Mouse (Mus musculus): ENCODE results near the gene Ppt2. TPM values are rescaled to one million over a fixed set of nuclear protein-coding genes. Genes with fewer than 3 reads are reported as not detected.

Gene Ppt2
- polyA plus RNA-seq, 1 experiment from 2014 or later, result 23.9 TPM

- H3K4me1 ChIP-seq (replicated peaks; ENCODE audit: control insufficient read depth, insufficient read depth, low read length), result peaks cover 29% of the 10 kb centered on the region
- peak overlapping the region; percentile 88 for H3K4me3 ChIP-seq (ENCODE audit: low read length)
- H3K9me3 ChIP-seq (ENCODE audit: control insufficient read depth, low read length), result no peaks in the 10 kb centered on the region
- H3K27me3 ChIP-seq (ENCODE audit: control insufficient read depth, insufficient read depth, low read depth, low read length), result no peaks in the 10 kb centered on the region
- H3K4me2 ChIP-seq (ENCODE audit: low read depth, low read length), result peak overlapping the region; percentile 74
- peak; percentile 55 for ATAC-seq (ENCODE audit: low read depth)
- peak overlapping the region; percentile 96 for H3K9ac ChIP-seq (ENCODE audit: low read length)
- peaks cover 6% of the 10 kb centered on the region for H3K36me3 ChIP-seq (ENCODE audit: control insufficient read depth, insufficient read depth, low read length)
- under 1% methylated on average over 27 of the region's 30 CpGs for WGBS
- peak overlapping the region; percentile 91 for H3K27ac ChIP-seq (ENCODE audit: low read length)
These were observed 22.7 kb downstream of the Ppt2 start for GRCm38 (mm10) chr17:34605609-34606008.

DNA sequence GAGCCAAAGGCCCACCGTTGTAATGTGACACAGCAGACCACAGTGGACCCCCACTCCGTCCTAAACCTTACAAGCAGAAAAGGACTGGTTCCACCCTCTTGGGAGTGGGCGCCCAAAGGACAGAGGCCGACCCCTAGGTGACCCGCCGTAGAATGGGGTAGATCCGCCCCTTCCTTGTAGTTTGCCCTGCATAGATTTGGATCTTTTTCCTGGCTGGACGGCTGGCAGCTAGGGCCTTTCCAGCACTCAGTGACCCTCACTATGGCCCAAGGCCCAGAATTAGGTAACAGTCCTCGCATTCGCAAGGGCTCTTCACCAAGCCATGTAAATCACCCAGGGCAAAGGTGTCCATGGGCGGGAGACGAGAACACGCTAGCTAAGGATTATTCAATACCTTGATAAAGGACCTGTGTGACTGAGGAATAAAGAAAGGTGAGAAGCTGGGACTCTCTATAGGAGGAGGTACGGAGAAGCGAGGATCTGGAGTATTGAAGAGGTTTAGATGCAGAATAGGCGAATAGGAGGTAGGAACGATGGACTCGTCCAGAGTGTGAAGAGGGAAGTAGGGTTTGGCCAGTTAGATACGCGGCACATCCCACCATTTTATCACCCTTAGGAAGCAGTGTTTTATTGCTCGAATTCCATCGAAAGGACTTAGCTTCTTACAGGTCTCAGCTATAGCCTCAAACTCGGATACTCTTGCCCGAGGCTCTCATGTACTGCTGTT, 23.6 kb downstream of the Ppt2 start:
- H3K4me2 ChIP-seq (ENCODE audit: low read depth, low read length), result peak overlapping the region; percentile 74
- peak overlapping the region; percentile 91 for H3K27ac ChIP-seq (ENCODE audit: low read length)
- H3K9me3 ChIP-seq (ENCODE audit: control insufficient read depth, low read length), result no peaks in the 10 kb centered on the region
- H3K27me3 ChIP-seq (ENCODE audit: control insufficient read depth, insufficient read depth, low read depth, low read length), result no peaks in the 10 kb centered on the region
- peak overlapping the region; percentile 96 for H3K9ac ChIP-seq (ENCODE audit: low read length)
- peaks cover 32% of the 10 kb centered on the region for H3K4me1 ChIP-seq (replicated peaks; ENCODE audit: control insufficient read depth, insufficient read depth, low read length)
- peak overlapping the region; percentile 88 for H3K4me3 ChIP-seq (ENCODE audit: low read length)
- ATAC-seq (ENCODE audit: low read depth), result no peak
- peaks cover 11% of the 10 kb centered on the region for H3K36me3 ChIP-seq (ENCODE audit: control insufficient read depth, insufficient read depth, low read length)
- 13% methylated on average over 24 of the region's 24 CpGs for WGBS

DNA sequence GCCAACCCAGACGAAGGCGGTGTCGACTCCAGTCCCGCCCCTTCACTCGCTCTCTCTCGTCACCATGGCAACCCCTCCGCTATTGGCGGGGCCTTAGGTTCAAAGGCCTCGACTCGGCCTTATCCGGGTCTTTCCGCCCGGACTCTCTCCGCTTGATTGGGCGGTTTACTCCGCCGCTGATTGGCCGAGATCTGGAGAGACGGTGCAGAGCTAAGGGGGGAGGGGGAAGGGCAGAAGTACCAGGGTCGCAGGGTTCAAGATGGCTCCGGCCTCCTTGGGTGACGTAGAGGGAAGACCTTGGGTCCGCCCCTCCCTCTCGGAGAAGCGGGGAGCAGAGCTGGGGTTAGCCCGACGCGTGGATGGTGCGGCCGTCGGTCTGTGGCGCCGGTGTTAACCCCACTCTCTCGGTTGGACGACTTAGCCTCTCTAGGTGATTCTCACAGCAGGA, 24.2 kb downstream of the Ppt2 start, which contains the start of gene Agpat1:
Gene Agpat1, plus strand, starts transcription at position 202 of the 448 bp plus-strand sequence.
- peak within 1 kb of the TSS; percentile 91 for H3K27ac ChIP-seq (ENCODE audit: low read length)
- H3K27me3 ChIP-seq (ENCODE audit: control insufficient read depth, insufficient read depth, low read depth, low read length), result no peaks in the 10 kb centered on the region
- peak within 1 kb of the TSS; percentile 88 for H3K4me3 ChIP-seq (ENCODE audit: low read length)
- ATAC-seq (ENCODE audit: low read depth), result peak; percentile 90
- peaks cover 11% of the 10 kb centered on the region for H3K36me3 ChIP-seq (ENCODE audit: control insufficient read depth, insufficient read depth, low read length)
- WGBS, result 0% methylated on average over 34 of the region's 35 CpGs
- H3K9ac ChIP-seq (ENCODE audit: low read length), result peak within 1 kb of the TSS; percentile 96
- H3K9me3 ChIP-seq (ENCODE audit: control insufficient read depth, low read length), result no peaks in the 10 kb centered on the region
- H3K4me2 ChIP-seq (ENCODE audit: low read depth, low read length), result peak within 1 kb of the TSS; percentile 88
- peaks cover 32% of the 10 kb centered on the region for H3K4me1 ChIP-seq (replicated peaks; ENCODE audit: control insufficient read depth, insufficient read depth, low read length)

DNA sequence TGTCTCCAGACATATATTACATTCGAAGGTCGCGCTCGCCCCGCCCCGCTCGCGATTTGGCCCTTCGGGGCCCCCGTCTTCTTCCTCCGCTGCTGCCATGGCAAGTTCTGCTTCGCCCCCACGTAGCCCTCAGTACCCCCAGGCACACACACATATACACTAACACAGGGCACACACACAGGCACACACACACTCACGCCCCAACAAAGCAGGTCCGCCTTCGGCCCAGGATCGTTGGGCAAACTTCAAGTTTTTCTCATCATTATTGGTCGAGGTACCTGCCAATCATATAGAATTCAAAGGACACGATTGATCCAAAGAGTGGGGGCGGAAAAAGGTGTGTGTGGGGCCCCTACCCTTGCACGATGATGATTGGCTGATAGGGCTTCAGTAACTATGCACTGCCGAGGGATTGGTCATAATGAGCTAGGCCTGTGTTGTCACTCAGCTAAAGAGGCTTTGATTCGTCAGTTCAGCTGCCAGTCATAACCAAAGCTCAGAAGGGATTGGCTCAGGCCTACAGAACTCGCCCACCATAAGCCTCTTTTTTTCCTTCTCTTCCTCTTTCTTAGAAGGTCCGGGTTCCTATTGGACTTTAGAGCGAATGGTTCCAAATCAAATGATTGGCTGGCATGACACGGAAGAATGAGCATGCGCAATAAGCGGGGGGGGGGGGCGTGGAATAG, 24.8 kb downstream of the Ppt2 start, which contains the start of gene Rnf5:
Gene Rnf5, minus strand, starts transcription at position 316 of the 686 bp plus-strand sequence.
- H3K4me2 ChIP-seq (ENCODE audit: low read depth, low read length), result peak within 1 kb of the TSS; percentile 88
- H3K9me3 ChIP-seq (ENCODE audit: control insufficient read depth, low read length), result no peaks in the 10 kb centered on the region
- H3K4me3 ChIP-seq (ENCODE audit: low read length), result peak within 1 kb of the TSS; percentile 88
- H3K27ac ChIP-seq (ENCODE audit: low read length), result peak within 1 kb of the TSS; percentile 91
- H3K4me1 ChIP-seq (replicated peaks; ENCODE audit: control insufficient read depth, insufficient read depth, low read length), result peaks cover 31% of the 10 kb centered on the region
- ATAC-seq (ENCODE audit: low read depth), result peak; percentile 93
- peak within 1 kb of the TSS; percentile 83 for H3K9ac ChIP-seq (ENCODE audit: low read length)
- under 1% methylated on average over 30 of the region's 30 CpGs for WGBS
- H3K27me3 ChIP-seq (ENCODE audit: control insufficient read depth, insufficient read depth, low read depth, low read length), result no peaks in the 10 kb centered on the region
- H3K36me3 ChIP-seq (ENCODE audit: control insufficient read depth, insufficient read depth, low read length), result peaks cover 11% of the 10 kb centered on the region

DNA sequence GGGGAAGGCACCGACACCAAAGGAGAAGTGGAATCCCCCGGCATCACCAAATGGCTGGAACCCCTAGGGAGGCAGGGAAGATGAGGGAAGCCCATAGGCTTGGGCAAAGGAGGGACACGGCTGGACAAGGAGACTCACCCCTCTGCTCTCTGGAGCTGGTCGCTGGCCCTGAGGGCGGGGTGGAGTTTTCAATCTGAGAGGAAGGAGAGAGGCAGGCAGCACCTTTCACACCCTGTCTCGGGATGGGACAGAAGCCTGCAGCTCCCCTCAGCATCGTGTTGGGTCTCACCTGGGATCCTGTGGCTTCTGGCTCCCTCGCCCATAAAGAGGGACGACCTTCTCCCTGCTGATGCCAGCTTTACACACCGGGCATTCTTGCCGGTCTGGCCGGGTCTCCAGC, 26.5 kb downstream of the Ppt2 start:
- no peak for ATAC-seq (ENCODE audit: low read depth)
- Histone ChIP-seq H3K36me3 (ENCODE audit: control insufficient read depth, insufficient read depth, low read length) (peaks cover 11% of the 10 kb centered on the region), H3K9me3 (ENCODE audit: control insufficient read depth, low read length) (no peaks in the 10 kb centered on the region), H3K9ac (ENCODE audit: low read length) (no peak overlapping the region), H3K27ac (ENCODE audit: low read length) (no peak overlapping the region), H3K4me1 (replicated peaks; ENCODE audit: control insufficient read depth, insufficient read depth, low read length) (peaks cover 33% of the 10 kb centered on the region), H3K4me3 (ENCODE audit: low read length) (no peak overlapping the region), H3K27me3 (ENCODE audit: control insufficient read depth, insufficient read depth, low read depth, low read length) (no peaks in the 10 kb centered on the region), H3K4me2 (ENCODE audit: low read depth, low read length) (no peak overlapping the region)
- WGBS, result 75% methylated on average over 12 of the region's 12 CpGs

DNA sequence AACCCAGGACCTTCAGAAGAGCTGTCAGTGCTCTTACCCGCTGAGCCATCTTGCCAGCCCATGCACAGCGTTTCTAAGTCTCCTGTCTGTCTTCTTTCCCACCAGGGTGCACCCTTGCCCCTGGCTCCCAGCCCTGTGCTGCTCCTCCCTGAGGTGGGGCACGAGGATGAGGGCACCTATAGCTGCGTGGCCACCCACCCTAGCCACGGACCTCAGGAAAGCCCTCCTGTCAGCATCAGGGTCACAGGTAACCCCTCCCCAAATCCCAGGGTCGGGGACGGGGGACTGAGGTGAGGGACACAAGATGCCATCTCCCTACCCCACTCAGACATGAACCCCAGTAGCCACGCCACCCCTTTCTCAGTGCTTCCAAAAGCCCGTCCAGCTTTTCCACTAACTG, 28.4 kb downstream of the Ppt2 start:
- no peaks in the 10 kb centered on the region for H3K27me3 ChIP-seq (ENCODE audit: control insufficient read depth, insufficient read depth, low read depth, low read length)
- H3K9me3 ChIP-seq (ENCODE audit: control insufficient read depth, low read length), result no peaks in the 10 kb centered on the region
- WGBS, result 73% methylated on average over 9 of the region's 9 CpGs
- no peak for ATAC-seq (ENCODE audit: low read depth)
- no peak overlapping the region for H3K27ac ChIP-seq (ENCODE audit: low read length)
- peaks cover 20% of the 10 kb centered on the region for H3K36me3 ChIP-seq (ENCODE audit: control insufficient read depth, insufficient read depth, low read length)
- H3K4me3 ChIP-seq (ENCODE audit: low read length), result no peak overlapping the region
- no peak overlapping the region for H3K4me2 ChIP-seq (ENCODE audit: low read depth, low read length)
- H3K9ac ChIP-seq (ENCODE audit: low read length), result no peak overlapping the region
- H3K4me1 ChIP-seq (replicated peaks; ENCODE audit: control insufficient read depth, insufficient read depth, low read length), result peaks cover 44% of the 10 kb centered on the region

DNA sequence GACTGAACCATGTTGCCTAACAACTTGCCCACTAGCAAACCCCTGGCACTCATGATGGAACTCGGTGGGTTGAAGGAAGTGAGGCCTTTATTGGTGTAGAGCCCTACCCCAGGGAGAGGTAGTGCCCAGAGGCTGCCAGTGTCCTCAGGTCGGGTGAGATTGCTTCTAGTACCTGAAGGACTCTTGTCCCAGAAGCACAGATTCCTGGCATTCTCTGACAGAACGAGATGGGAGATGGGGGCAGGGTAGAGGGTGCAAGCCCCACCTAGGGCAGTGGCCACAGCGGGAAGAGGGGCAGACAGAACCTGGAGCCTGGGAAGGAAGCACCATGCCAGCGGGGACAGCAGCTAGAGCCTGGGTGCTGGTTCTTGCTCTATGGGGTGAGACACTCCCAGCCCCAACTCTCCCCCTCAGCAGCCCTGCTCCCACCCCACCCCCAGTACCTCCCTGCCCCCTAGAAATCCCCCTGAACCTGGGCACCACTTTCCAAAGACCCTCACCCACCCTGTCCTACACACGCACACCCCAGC, 30.7 kb downstream of the Ppt2 start, which contains the start of gene Ager:
Gene Ager, plus strand, starts transcription at position 297 of the 530 bp plus-strand sequence.
- Histone ChIP-seq H3K4me2 (ENCODE audit: low read depth, low read length) (peak within 1 kb of the TSS; percentile 49), H3K4me1 (replicated peaks; ENCODE audit: control insufficient read depth, insufficient read depth, low read length) (peaks cover 50% of the 10 kb centered on the region), H3K27ac (ENCODE audit: low read length) (peak within 1 kb of the TSS; percentile 87), H3K27me3 (ENCODE audit: control insufficient read depth, insufficient read depth, low read depth, low read length) (no peaks in the 10 kb centered on the region), H3K4me3 (ENCODE audit: low read length) (peak within 1 kb of the TSS; percentile 40), H3K9ac (ENCODE audit: low read length) (peak within 1 kb of the TSS; percentile 66), H3K9me3 (ENCODE audit: control insufficient read depth, low read length) (no peaks in the 10 kb centered on the region), H3K36me3 (ENCODE audit: control insufficient read depth, insufficient read depth, low read length) (peaks cover 29% of the 10 kb centered on the region)
- WGBS, result 14% methylated on average over 6 of the region's 6 CpGs
- ATAC-seq (ENCODE audit: low read depth), result peak; percentile 70

GRCm38 (mm10) chr17:34596098-34596497, 32.2 kb downstream of the Ppt2 start:
- no peak for ATAC-seq (ENCODE audit: low read depth)
- Histone ChIP-seq H3K9ac (ENCODE audit: low read length) (no peak overlapping the region), H3K4me2 (ENCODE audit: low read depth, low read length) (no peak overlapping the region; the same call in 1 of the 2 replicates), H3K27ac (ENCODE audit: low read length) (peak overlapping the region; percentile 35; the same call in 1 of the 2 replicates), H3K9me3 (ENCODE audit: control insufficient read depth, low read length) (no peaks in the 10 kb centered on the region), H3K4me3 (ENCODE audit: low read length) (no peak overlapping the region), H3K36me3 (ENCODE audit: control insufficient read depth, insufficient read depth, low read length) (peaks cover 26% of the 10 kb centered on the region), H3K27me3 (ENCODE audit: control insufficient read depth, insufficient read depth, low read depth, low read length) (no peaks in the 10 kb centered on the region), H3K4me1 (replicated peaks; ENCODE audit: control insufficient read depth, insufficient read depth, low read length) (peaks cover 50% of the 10 kb centered on the region)
- WGBS, result 38% methylated on average over 8 of the region's 8 CpGs

All from lung, embryonic 16.5 days (tissue).